Mouse (Mus musculus): ENCODE measurements around the gene Ppil2.

- no peak for TF ChIP-seq GATA1 (IDR thresholded peaks at IDR 0.05; ENCODE audit: borderline replicate concordance, low read length)
- no peak for TF ChIP-seq FLI1 (IDR thresholded peaks at IDR 0.05; ENCODE audit: low read length)
Measured at GRCm38 (mm10) chr16:17086241-17086640, 24.8 kb downstream of the Ppil2 start.

Data from megakaryocyte, embryonic 14.5 days (primary cell).